Mouse (Mus musculus) CH12.LX (cell line): ENCODE data around the gene Creb5. TPM values are rescaled to one million over a fixed set of nuclear protein-coding genes. Genes with fewer than 3 reads are reported as not detected.

ENCODE experiments used
- DNase-seq: peaks from one replicate; pipeline ENCODE4 v3.0.0-alpha.2; 2013; ENCODE audit errors: extremely low read depth
- H3K27ac ChIP-seq: 2 replicates; pipeline ENCODE4 v1.5.1; 2012; ENCODE audit warnings: low read depth, mild to moderate bottlenecking, control low read depth, moderate library complexity; ENCODE audit not compliant: insufficient read depth
- H3K27me3 ChIP-seq: replicated peaks from 2 replicates; pipeline ENCODE3; 2012; ENCODE audit warnings: inconsistent platforms
- H3K36me3 ChIP-seq, 2 experiments: replicated peaks in 1 of 2; 2 replicates each; pipeline versions ENCODE3 to v1.6.1; 2012; ENCODE audit warnings: inconsistent platforms in 1 of 2, low read length in 1 of 2, mild to moderate bottlenecking in 1 of 2, mixed read lengths in 1 of 2, moderate library complexity in 1 of 2; ENCODE audit not compliant: control insufficient read depth in 1 of 2, insufficient read depth in 1 of 2
- H3K4me1 ChIP-seq, 2 experiments: 2 replicates each; pipeline ENCODE4 v1.6.1; 2012; ENCODE audit warnings: inconsistent platforms in 1 of 2, moderate library complexity in 1 of 2; ENCODE audit not compliant: insufficient read depth in 2 of 2, control insufficient read depth in 1 of 2
- H3K4me2 ChIP-seq: 2 replicates; pipeline ENCODE4 v1.6.1; 2012; ENCODE audit warnings: low read depth, mild to moderate bottlenecking, control low read depth; ENCODE audit not compliant: poor library complexity, insufficient read depth, severe bottlenecking
- H3K4me3 ChIP-seq, 3 experiments: fragments of 150-350 bp in 1 of 3; sonication (generic) in 1 of 3; replicated peaks in 1 of 3; 2 replicates each; pipeline versions ENCODE3 to v1.5.1; 2011 to 2012; ENCODE audit warnings: low read depth in 2 of 3, low read length in 2 of 3, mild to moderate bottlenecking in 2 of 3, moderate library complexity in 2 of 3, control low read depth in 1 of 3, improper control_type of control experiment in 1 of 3, inconsistent platforms in 1 of 3, mixed read lengths in 1 of 3; ENCODE audit not compliant: poor library complexity in 1 of 3
- H3K79me2 ChIP-seq: replicated peaks from 2 replicates; pipeline ENCODE4 v1.6.1; 2012; ENCODE audit warnings: mild to moderate bottlenecking, moderate library complexity; ENCODE audit not compliant: control insufficient read depth, poor library complexity, insufficient read depth, severe bottlenecking; ENCODE audit errors: extremely low read depth
- H3K9ac ChIP-seq: 2 replicates; pipeline ENCODE4 v1.6.1; 2012; ENCODE audit warnings: low read depth, mild to moderate bottlenecking, control low read depth, moderate library complexity; ENCODE audit not compliant: insufficient read depth
- H3K9me3 ChIP-seq: replicated peaks from 2 replicates; pipeline ENCODE3; 2012; ENCODE audit warnings: low read length, inconsistent platforms, mixed read lengths
- BHLHE40 ChIP-seq: IDR thresholded peaks from 2 replicates; pipeline ENCODE4 v1.6.1; 2011; ENCODE audit warnings: mild to moderate bottlenecking, low read depth, low read length, improper control_type of control experiment
- CHD1 ChIP-seq: IDR thresholded peaks from 2 replicates; pipeline ENCODE4 v1.6.1; 2012; ENCODE audit warnings: low read depth, low read length, improper control_type of control experiment, inconsistent platforms
- CHD2 ChIP-seq: IDR thresholded peaks from 2 replicates; pipeline ENCODE4 v1.6.1; 2011; ENCODE audit warnings: low read length, improper control_type of control experiment
- CTCF ChIP-seq, 2 experiments: IDR thresholded peaks in 1 of 2; conservative IDR thresholded peaks in 1 of 2; 2 replicates each; pipeline ENCODE4 v1.5.1; 2011 to 2012; ENCODE audit warnings: low read depth in 2 of 2, low read length in 2 of 2, improper control_type of control experiment in 1 of 2, inconsistent platforms in 1 of 2, mild to moderate bottlenecking in 1 of 2, moderate library complexity in 1 of 2
- E2F4 ChIP-seq: IDR thresholded peaks from 2 replicates; pipeline ENCODE4 v1.6.1; 2011; ENCODE audit warnings: low read depth, low read length, improper control_type of control experiment; ENCODE audit not compliant: insufficient replicate concordance
- ELF1 ChIP-seq: IDR thresholded peaks from 2 replicates; pipeline ENCODE4 v1.6.1; 2014; ENCODE audit warnings: low read depth, mild to moderate bottlenecking, inconsistent platforms, low read length, improper control_type of control experiment
- JUN ChIP-seq: IDR thresholded peaks from 2 replicates; pipeline ENCODE4 v1.6.1; 2011; ENCODE audit warnings: low read depth, mild to moderate bottlenecking, low read length, improper control_type of control experiment, moderate library complexity; ENCODE audit not compliant: insufficient read depth
- MAFK ChIP-seq: IDR thresholded peaks from 2 replicates; pipeline ENCODE4 v1.6.1; 2011; ENCODE audit warnings: low read length, improper control_type of control experiment; ENCODE audit not compliant: insufficient replicate concordance
- MXI1 ChIP-seq: IDR thresholded peaks from 2 replicates; pipeline ENCODE4 v1.6.1; 2011; ENCODE audit warnings: mild to moderate bottlenecking, low read depth, low read length, improper control_type of control experiment
- MYC ChIP-seq: IDR thresholded peaks from 2 replicates; pipeline ENCODE4 v1.6.1; 2011; ENCODE audit warnings: low read depth, mild to moderate bottlenecking, improper control_type of control experiment, low read length
- NRF1 ChIP-seq: IDR thresholded peaks from 2 replicates; pipeline ENCODE4 v1.6.1; 2014; ENCODE audit warnings: low read depth, mild to moderate bottlenecking, inconsistent platforms, low read length, improper control_type of control experiment, moderate library complexity
- POLR2AphosphoS2 ChIP-seq: IDR thresholded peaks from 2 replicates; pipeline ENCODE4 v1.6.1; 2011; ENCODE audit warnings: low read depth, low read length, improper control_type of control experiment
- RAD21 ChIP-seq: IDR thresholded peaks from 2 replicates; pipeline ENCODE4 v1.6.1; 2011; ENCODE audit warnings: low read depth, mild to moderate bottlenecking, low read length, improper control_type of control experiment, moderate library complexity
- SIN3A ChIP-seq: IDR thresholded peaks from 2 replicates; pipeline ENCODE4 v1.6.1; 2012; ENCODE audit warnings: low read length, improper control_type of control experiment, inconsistent platforms
- TBP ChIP-seq: conservative IDR thresholded peaks from 2 replicates; pipeline ENCODE4 v1.6.1; 2011; ENCODE audit warnings: low read depth, low read length, improper control_type of control experiment
- TCF12 ChIP-seq: IDR thresholded peaks from 2 replicates; pipeline ENCODE4 v1.6.1; 2014; ENCODE audit warnings: low read depth, mild to moderate bottlenecking, inconsistent platforms, low read length, improper control_type of control experiment
- UBTF ChIP-seq: IDR thresholded peaks from 2 replicates; pipeline ENCODE4 v1.6.1; 2012; ENCODE audit warnings: low read depth, mild to moderate bottlenecking, inconsistent platforms, low read length, improper control_type of control experiment, moderate library complexity
- USF2 ChIP-seq: conservative IDR thresholded peaks from 2 replicates; pipeline ENCODE4 v1.6.1; 2011; ENCODE audit warnings: low read depth, low read length, improper control_type of control experiment
- ZC3H11A ChIP-seq: IDR thresholded peaks from 2 replicates; pipeline ENCODE4 v1.6.1; 2012; ENCODE audit warnings: low read depth, mild to moderate bottlenecking, inconsistent platforms, low read length, improper control_type of control experiment
- ZNF384 ChIP-seq: IDR thresholded peaks from 2 replicates; pipeline ENCODE4 v1.6.1; 2012; ENCODE audit warnings: low read depth, low read length, improper control_type of control experiment, inconsistent platforms
- dilution Hi-C: fragments of 300-500 bp; cut with MboI; formaldehyde crosslinking; loops from 2 replicates; pipeline ENCODE4 v1.14.3; 2020; ENCODE audit warnings: low sequenced_read_pairs; ENCODE audit not compliant: extremely low pct_unique_long_range_greater_than_20kb, extremely low pct_ligation_motif_present
- in situ Hi-C: fragments of 300-500 bp; cut with MboI; formaldehyde crosslinking; loops from 3 replicates; pipeline ENCODE4 v1.14.3; 2019; ENCODE audit warnings: low sequenced_read_pairs, low pct_ligation_motif_present, low pct_unique_long_range_greater_than_20kb, mixed read lengths
- polyA plus RNA-seq: library from polyadenylated mRNA; unstranded; fragments of >175 nt; gene quantifications from 2 replicates; pipeline ENCODE4 v1.2.1, GENCODE M21; 2012; ENCODE audit warnings: low read depth; ENCODE audit not compliant: insufficient read length
- total RNA-seq, 2 experiments: library from RNA; depleted of rRNA; stranded (reverse); fragments of 300-350 nt in 1 of 2; fragments of >200 nt in 1 of 2; gene quantifications; 2 replicates each; pipeline ENCODE4 v1.2.3; 2012 to 2014

Creb5 gene
- total and polyA plus RNA-seq, 3 experiments = 0.68 to 2.1 (median 0.86) TPM

- dilution Hi-C loops = no loop called here
- no peak overlapping the region for H3K9ac ChIP-seq
- no peaks in the 10 kb centered on the region for H3K9me3 ChIP-seq
These were observed 109.4 kb downstream of the Creb5 start for GRCm38 (mm10) chr6:53396421-53396820.

GRCm38 (mm10) chr6:53397797-53398196, 110.7 kb downstream of the Creb5 start:
- no peak overlapping the region for H3K4me3 ChIP-seq
- in situ Hi-C loops (no loop called here), dilution Hi-C loops (no loop called here)
- no peak overlapping the region for H3K27ac ChIP-seq
- no peak overlapping the region for H3K9ac ChIP-seq
- peaks cover 0 to 17% of the 10 kb centered on the region in 2 experiments; a peak in 2 of 4 replicates for H3K4me1 ChIP-seq
- no peak overlapping the region for H3K4me2 ChIP-seq
- H3K9me3 ChIP-seq = no peaks in the 10 kb centered on the region
- DNase-seq = no peak
- H3K27me3 ChIP-seq = no peaks in the 10 kb centered on the region
- H3K36me3 ChIP-seq = no peaks in the 10 kb centered on the region
- H3K79me2 ChIP-seq = no peaks in the 10 kb centered on the region
- TF ChIP-seq NRF1 = no peak
- TF ChIP-seq MXI1 = no peak
- no peak for TF ChIP-seq TBP
- TF ChIP-seq CTCF (conservative IDR thresholded peaks at IDR 0.05 in 1 of 2, IDR thresholded peaks at IDR 0.05 in 1 of 2; ENCODE audit: low read depth in 2 of 2, low read length in 2 of 2) = no peak
- no peak for TF ChIP-seq MYC
- no peak for TF ChIP-seq UBTF
- TF ChIP-seq CHD1 = no peak
- no peak for TF ChIP-seq RAD21
- TF ChIP-seq ELF1 = no peak
- TF ChIP-seq ZNF384 = no peak
- TF ChIP-seq TCF12 = no peak
- no peak for TF ChIP-seq CHD2
- TF ChIP-seq USF2 = no peak
- TF ChIP-seq MAFK = no peak; the same call in 1 of the 2 replicates
- no peak for TF ChIP-seq JUN
- no peak for TF ChIP-seq BHLHE40
- TF ChIP-seq, all 38 proteins: peak for 0

More at GRCm38 (mm10) chr6:53396421-53396820, 109.4 kb downstream of the Creb5 start:
- Histone ChIP-seq H3K27ac (no peak overlapping the region), H3K4me2 (no peak overlapping the region), H3K27me3 (no peaks in the 10 kb centered on the region), H3K4me1 (peaks cover 0 to 14% of the 10 kb centered on the region in 2 experiments; a peak in 2 of 4 replicates), H3K36me3 (no peaks in the 10 kb centered on the region), H3K79me2 (no peaks in the 10 kb centered on the region), H3K4me3 (no peak overlapping the region)
- no peak for TF ChIP-seq E2F4
- TF ChIP-seq MAFK = no peak
- no peak for TF ChIP-seq CTCF (conservative IDR thresholded peaks at IDR 0.05 in 1 of 2, IDR thresholded peaks at IDR 0.05 in 1 of 2; ENCODE audit: low read depth in 2 of 2, low read length in 2 of 2)
- TF ChIP-seq JUN = no peak
- no peak for TF ChIP-seq USF2
- no peak for TF ChIP-seq SIN3A
- no peak for TF ChIP-seq RAD21
- TF ChIP-seq ZC3H11A = no peak
- no peak for TF ChIP-seq TCF12
- TF ChIP-seq POLR2AphosphoS2 = no peak
- DNase-seq = no peak
- in situ Hi-C loops = no loop called here
